Mouse (Mus musculus): ENCODE results near the gene Caml. TPM values are rescaled to one million over a fixed set of nuclear protein-coding genes. Genes with fewer than 3 reads are reported as not detected.
"Not testable (repeated sequence)": the region's sequence is repeated elsewhere in the genome, so short reads cannot be mapped to it uniquely, and the experiment has no call there.

The Caml gene
- 99.3 and 104 TPM in 2 replicates for polyA plus RNA-seq (2014; fragmentation: Nextera tagmentation; extraction: Ambion mirVana)

DNA sequence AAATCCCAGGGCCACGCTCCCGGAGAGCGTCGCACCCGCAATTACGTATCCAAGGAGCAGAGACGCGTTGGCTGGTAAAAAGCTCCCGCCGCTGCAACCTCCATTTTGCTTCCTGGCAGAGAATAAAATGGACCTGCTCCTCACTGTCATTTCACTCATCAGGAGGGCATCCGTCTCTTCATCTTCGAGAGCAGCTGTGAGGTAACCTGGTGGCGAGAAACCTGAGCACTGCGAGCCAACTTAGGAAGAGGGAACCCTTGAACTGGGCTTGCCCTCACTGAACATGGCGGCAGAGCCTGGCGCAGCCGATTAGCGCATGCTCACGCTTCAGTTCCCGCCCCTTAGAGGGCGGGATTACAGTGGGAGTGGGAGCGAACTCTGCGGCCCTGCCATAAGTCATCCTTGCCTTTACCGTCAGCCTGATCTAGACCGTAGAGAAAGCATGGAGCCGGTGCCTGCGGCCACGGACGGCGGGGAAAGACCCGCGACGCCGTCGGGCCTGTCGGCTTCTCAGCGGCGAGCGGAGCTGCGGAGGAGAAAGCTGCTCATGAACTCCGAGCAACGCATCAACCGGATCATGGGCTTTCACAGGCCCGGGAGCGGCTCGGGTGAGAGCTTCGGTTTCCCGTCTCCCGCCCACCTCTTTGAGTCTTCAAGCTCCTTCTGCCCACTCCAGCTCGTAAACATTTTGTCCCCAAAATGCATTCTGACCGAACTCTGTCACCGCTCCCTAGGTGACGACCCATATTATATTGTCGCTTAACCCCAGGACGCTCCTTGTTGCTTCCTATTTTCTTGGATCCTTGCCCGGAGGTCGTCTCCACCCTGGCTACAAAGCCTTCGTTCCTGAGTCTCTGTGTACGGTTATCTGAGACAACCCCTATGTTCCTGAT is at the start of gene Caml:
Gene Caml (plus strand): TSS at position 357 of the 893 bp plus-strand sequence.
- Histone ChIP-seq H3K4me2 (ENCODE audit: low read length) (peak within 1 kb of the TSS; percentile 62), H3K9me3 (ENCODE audit: control insufficient read depth, low read length) (no peaks in the 10 kb centered on the region), H3K27ac (replicated peaks; ENCODE audit: low read depth, low read length) (peak within 1 kb of the TSS; percentile 96), H3K4me1 (ENCODE audit: control insufficient read depth, insufficient read depth, low read length) (peaks cover 14% of the 10 kb centered on the region), H3K4me3 (replicated peaks; ENCODE audit: low read depth, low read length) (peak within 1 kb of the TSS; percentile 65), H3K9ac (replicated peaks; ENCODE audit: low read length) (peak within 1 kb of the TSS; percentile 72), H3K27me3 (ENCODE audit: control insufficient read depth, insufficient read depth, low read length) (no peaks in the 10 kb centered on the region), H3K36me3 (ENCODE audit: control insufficient read depth, insufficient read depth, low read length) (peaks cover 24% of the 10 kb centered on the region)
- ATAC-seq (ENCODE audit: low FRiP score, low TSS enrichment) (peak; percentile 97), DNase-seq (peak; percentile 96)
- under 1% methylated on average over 59 of the region's 59 CpGs for WGBS

- ATAC-seq (ENCODE audit: low FRiP score, low TSS enrichment), result no peak
- H3K4me3 ChIP-seq (replicated peaks; ENCODE audit: low read depth, low read length), result no peak within 1 kb of the TSS
- no peaks in the 10 kb centered on the region for H3K27me3 ChIP-seq (ENCODE audit: control insufficient read depth, insufficient read depth, low read length)
- H3K27ac ChIP-seq (replicated peaks; ENCODE audit: low read depth, low read length), result no peak within 1 kb of the TSS
- no peak for DNase-seq
- H3K9ac ChIP-seq (replicated peaks; ENCODE audit: low read length), result no peak within 1 kb of the TSS
- peaks cover 21% of the 10 kb centered on the region for H3K4me1 ChIP-seq (ENCODE audit: control insufficient read depth, insufficient read depth, low read length)
- H3K4me2 ChIP-seq (ENCODE audit: low read length), result no peak within 1 kb of the TSS
- WGBS, result 100% methylated on average over 2 of the region's 2 CpGs
- no peaks in the 10 kb centered on the region for H3K9me3 ChIP-seq (ENCODE audit: control insufficient read depth, low read length)
- H3K36me3 ChIP-seq (ENCODE audit: control insufficient read depth, insufficient read depth, low read length), result peaks cover 6% of the 10 kb centered on the region; the same call in 1 of the 2 replicates
Observed at GRCm38 (mm10) chr13:55573432-55573831, 49.4 kb upstream of the Caml start, which contains the start of gene Tmed9. Gene Tmed9, plus strand, starts transcription at chr13:55573732.

GRCm38 (mm10) chr13:55574321-55574720 is 48.5 kb upstream of the Caml start:
- Histone ChIP-seq H3K36me3 (ENCODE audit: control insufficient read depth, insufficient read depth, low read length) (0 out of 2 replicates have a peak, but pooled peaks cover under 1% of the 10 kb centered on the region), H3K4me3 (replicated peaks; ENCODE audit: low read depth, low read length) (no peak overlapping the region), H3K4me2 (ENCODE audit: low read length) (no peak overlapping the region), H3K9me3 (ENCODE audit: control insufficient read depth, low read length) (no peaks in the 10 kb centered on the region), H3K4me1 (ENCODE audit: control insufficient read depth, insufficient read depth, low read length) (peaks cover 14% of the 10 kb centered on the region), H3K27ac (replicated peaks; ENCODE audit: low read depth, low read length) (no peak overlapping the region), H3K27me3 (ENCODE audit: control insufficient read depth, insufficient read depth, low read length) (no peaks in the 10 kb centered on the region), H3K9ac (replicated peaks; ENCODE audit: low read length) (no peak overlapping the region)
- 77% methylated on average over 5 of the region's 5 CpGs for WGBS
- DNase-seq (peak; percentile 49), ATAC-seq (ENCODE audit: low FRiP score, low TSS enrichment) (no peak)

GRCm38 (mm10) chr13:55575932-55576331 is 46.9 kb upstream of the Caml start:
- whole genome bisulfite sequencing, result 70% methylated on average over 5 of the region's 5 CpGs

DNA sequence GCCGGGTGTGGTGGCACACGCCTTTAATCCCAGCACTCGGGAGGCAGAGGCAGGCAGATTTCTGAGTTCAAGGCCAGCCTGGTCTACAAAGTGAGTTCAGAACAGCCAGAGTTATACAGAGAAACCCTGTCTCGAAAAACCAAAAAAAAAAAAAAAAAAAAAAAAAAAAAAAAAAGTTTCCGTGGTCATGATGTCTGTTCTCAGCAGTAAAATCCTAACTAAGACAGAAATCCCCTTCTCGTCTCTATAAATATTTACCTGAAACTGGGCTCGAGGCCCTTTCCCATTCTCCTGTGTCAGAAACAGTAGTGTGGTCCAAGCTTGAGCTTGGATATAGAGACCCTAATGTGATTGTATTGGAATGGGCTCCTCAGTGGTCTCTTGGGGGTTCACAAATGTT is 45.9 kb upstream of the Caml start:
- not testable (repeated sequence) for H3K9me3 ChIP-seq (ENCODE audit: control insufficient read depth, low read length); H3K36me3 ChIP-seq (ENCODE audit: control insufficient read depth, insufficient read depth, low read length); H3K4me2 ChIP-seq (ENCODE audit: low read length); DNase-seq; H3K4me1 ChIP-seq (ENCODE audit: control insufficient read depth, insufficient read depth, low read length); H3K27me3 ChIP-seq (ENCODE audit: control insufficient read depth, insufficient read depth, low read length); H3K4me3 ChIP-seq (replicated peaks; ENCODE audit: low read depth, low read length); H3K27ac ChIP-seq (replicated peaks; ENCODE audit: low read depth, low read length); ATAC-seq (ENCODE audit: low FRiP score, low TSS enrichment); H3K9ac ChIP-seq (replicated peaks; ENCODE audit: low read length)
- WGBS, result 88% methylated on average over 7 of the region's 7 CpGs

More at GRCm38 (mm10) chr13:55575932-55576331, 46.9 kb upstream of the Caml start:
- Histone ChIP-seq H3K36me3 (ENCODE audit: control insufficient read depth, insufficient read depth, low read length) (no peaks in the 10 kb centered on the region), H3K9ac (replicated peaks; ENCODE audit: low read length) (no peak overlapping the region), H3K4me3 (replicated peaks; ENCODE audit: low read depth, low read length) (no peak overlapping the region), H3K4me1 (ENCODE audit: control insufficient read depth, insufficient read depth, low read length) (peaks cover 10% of the 10 kb centered on the region; the same call in 1 of the 2 replicates), H3K4me2 (ENCODE audit: low read length) (no peak overlapping the region), H3K9me3 (ENCODE audit: control insufficient read depth, low read length) (no peaks in the 10 kb centered on the region), H3K27me3 (ENCODE audit: control insufficient read depth, insufficient read depth, low read length) (no peaks in the 10 kb centered on the region), H3K27ac (replicated peaks; ENCODE audit: low read depth, low read length) (no peak overlapping the region)
- ATAC-seq (ENCODE audit: low FRiP score, low TSS enrichment), result no peak
- no peak for DNase-seq

DNA sequence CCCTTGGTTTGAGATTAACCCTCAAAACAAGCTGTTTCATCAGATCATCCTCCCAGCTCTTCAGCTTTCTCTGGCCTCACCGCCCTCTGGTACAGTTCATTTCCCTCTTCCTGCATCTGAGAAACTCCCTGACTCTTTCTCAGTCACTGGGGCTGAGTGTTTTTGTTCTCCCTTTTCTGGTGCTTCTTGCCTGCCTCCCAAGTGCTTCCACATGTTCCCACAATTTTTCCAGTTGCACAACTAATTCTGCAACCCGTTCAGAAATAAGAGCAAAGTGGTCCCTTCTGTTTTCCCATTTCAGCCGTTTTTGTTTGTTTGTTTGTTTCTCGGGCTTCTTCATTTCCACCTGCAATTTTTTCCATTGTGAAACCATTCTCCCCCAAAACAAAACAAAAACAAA is 44.7 kb upstream of the Caml start:
- no peak overlapping the region for H3K4me3 ChIP-seq (replicated peaks; ENCODE audit: low read depth, low read length)
- H3K9me3 ChIP-seq (ENCODE audit: control insufficient read depth, low read length), result no peaks in the 10 kb centered on the region
- WGBS, result 80% methylated on average over 4 of the region's 4 CpGs
- no peak overlapping the region for H3K4me2 ChIP-seq (ENCODE audit: low read length)
- no peak overlapping the region for H3K27ac ChIP-seq (replicated peaks; ENCODE audit: low read depth, low read length)
- no peaks in the 10 kb centered on the region for H3K4me1 ChIP-seq (ENCODE audit: control insufficient read depth, insufficient read depth, low read length)
- H3K36me3 ChIP-seq (ENCODE audit: control insufficient read depth, insufficient read depth, low read length), result no peaks in the 10 kb centered on the region
- ATAC-seq (ENCODE audit: low FRiP score, low TSS enrichment) (no peak), DNase-seq (no peak)
- H3K27me3 ChIP-seq (ENCODE audit: control insufficient read depth, insufficient read depth, low read length), result no peaks in the 10 kb centered on the region
- no peak overlapping the region for H3K9ac ChIP-seq (replicated peaks; ENCODE audit: low read length)

- Histone ChIP-seq H3K36me3 (ENCODE audit: control insufficient read depth, insufficient read depth, low read length) (peaks cover 28% of the 10 kb centered on the region), H3K27me3 (ENCODE audit: control insufficient read depth, insufficient read depth, low read length) (no peaks in the 10 kb centered on the region), H3K27ac (replicated peaks; ENCODE audit: low read depth, low read length) (no peak overlapping the region), H3K9me3 (ENCODE audit: control insufficient read depth, low read length) (no peaks in the 10 kb centered on the region), H3K4me1 (ENCODE audit: control insufficient read depth, insufficient read depth, low read length) (peaks cover 4% of the 10 kb centered on the region; the same call in 1 of the 2 replicates), H3K4me2 (ENCODE audit: low read length) (no peak overlapping the region), H3K9ac (replicated peaks; ENCODE audit: low read length) (no peak overlapping the region), H3K4me3 (replicated peaks; ENCODE audit: low read depth, low read length) (no peak overlapping the region)
- WGBS, result 81% methylated on average over 4 of the region's 4 CpGs
- DNase-seq, result no peak
- peak; percentile 41; the same call in 1 of the 2 replicates for ATAC-seq (ENCODE audit: low FRiP score, low TSS enrichment)
Observed at GRCm38 (mm10) chr13:55591961-55592490, 30.8 kb upstream of the Caml start.

- Histone ChIP-seq H3K4me1 (ENCODE audit: control insufficient read depth, insufficient read depth, low read length) (peaks cover 4% of the 10 kb centered on the region; the same call in 1 of the 2 replicates), H3K27ac (replicated peaks; ENCODE audit: low read depth, low read length) (peak overlapping the region; percentile 75), H3K36me3 (ENCODE audit: control insufficient read depth, insufficient read depth, low read length) (peaks cover 33% of the 10 kb centered on the region), H3K9ac (replicated peaks; ENCODE audit: low read length) (peak overlapping the region; percentile 80), H3K27me3 (ENCODE audit: control insufficient read depth, insufficient read depth, low read length) (no peaks in the 10 kb centered on the region), H3K9me3 (ENCODE audit: control insufficient read depth, low read length) (no peaks in the 10 kb centered on the region), H3K4me2 (ENCODE audit: low read length) (peak overlapping the region; percentile 83), H3K4me3 (replicated peaks; ENCODE audit: low read depth, low read length) (peak overlapping the region; percentile 69)
- DNase-seq, result peak; percentile 99
- ATAC-seq (ENCODE audit: low FRiP score, low TSS enrichment), result peak; percentile 99
- 4% methylated on average over 29 of the region's 29 CpGs for WGBS
Observed at GRCm38 (mm10) chr13:55592512-55593253, 30.1 kb upstream of the Caml start.

Data from midbrain, embryonic 14.5 days (tissue).